Mouse (Mus musculus) CH12.LX (cell line): ENCODE data around the gene Crtc3. TPM values are rescaled to one million over a fixed set of nuclear protein-coding genes. Genes with fewer than 3 reads are reported as not detected.

Experiments used
- DNase-seq: peaks from one replicate; pipeline ENCODE4 v3.0.0-alpha.2; 2013; ENCODE audit errors: extremely low read depth
- H3K27ac ChIP-seq: 2 replicates; pipeline ENCODE4 v1.5.1; 2012; ENCODE audit warnings: low read depth, mild to moderate bottlenecking, control low read depth, moderate library complexity; ENCODE audit not compliant: insufficient read depth
- H3K27me3 ChIP-seq: replicated peaks from 2 replicates; pipeline ENCODE3; 2012; ENCODE audit warnings: inconsistent platforms
- H3K36me3 ChIP-seq, 2 experiments: replicated peaks in 1 of 2; 2 replicates each; pipeline versions ENCODE3 to v1.6.1; 2012; ENCODE audit warnings: inconsistent platforms in 1 of 2, low read length in 1 of 2, mild to moderate bottlenecking in 1 of 2, mixed read lengths in 1 of 2, moderate library complexity in 1 of 2; ENCODE audit not compliant: control insufficient read depth in 1 of 2, insufficient read depth in 1 of 2
- H3K4me1 ChIP-seq, 2 experiments: 2 replicates each; pipeline ENCODE4 v1.6.1; 2012; ENCODE audit warnings: inconsistent platforms in 1 of 2, moderate library complexity in 1 of 2; ENCODE audit not compliant: insufficient read depth in 2 of 2, control insufficient read depth in 1 of 2
- H3K4me2 ChIP-seq: 2 replicates; pipeline ENCODE4 v1.6.1; 2012; ENCODE audit warnings: low read depth, mild to moderate bottlenecking, control low read depth; ENCODE audit not compliant: poor library complexity, insufficient read depth, severe bottlenecking
- H3K4me3 ChIP-seq, 3 experiments: fragments of 150-350 bp in 1 of 3; sonication (generic) in 1 of 3; replicated peaks in 1 of 3; 2 replicates each; pipeline versions ENCODE3 to v1.5.1; 2011 to 2012; ENCODE audit warnings: low read depth in 2 of 3, low read length in 2 of 3, mild to moderate bottlenecking in 2 of 3, moderate library complexity in 2 of 3, control low read depth in 1 of 3, improper control_type of control experiment in 1 of 3, inconsistent platforms in 1 of 3, mixed read lengths in 1 of 3; ENCODE audit not compliant: poor library complexity in 1 of 3
- H3K79me2 ChIP-seq: replicated peaks from 2 replicates; pipeline ENCODE4 v1.6.1; 2012; ENCODE audit warnings: mild to moderate bottlenecking, moderate library complexity; ENCODE audit not compliant: control insufficient read depth, poor library complexity, insufficient read depth, severe bottlenecking; ENCODE audit errors: extremely low read depth
- H3K9ac ChIP-seq: 2 replicates; pipeline ENCODE4 v1.6.1; 2012; ENCODE audit warnings: low read depth, mild to moderate bottlenecking, control low read depth, moderate library complexity; ENCODE audit not compliant: insufficient read depth
- H3K9me3 ChIP-seq: replicated peaks from 2 replicates; pipeline ENCODE3; 2012; ENCODE audit warnings: low read length, inconsistent platforms, mixed read lengths
- CHD2 ChIP-seq: IDR thresholded peaks from 2 replicates; pipeline ENCODE4 v1.6.1; 2011; ENCODE audit warnings: low read length, improper control_type of control experiment
- CTCF ChIP-seq, 2 experiments: IDR thresholded peaks in 1 of 2; conservative IDR thresholded peaks in 1 of 2; 2 replicates each; pipeline ENCODE4 v1.5.1; 2011 to 2012; ENCODE audit warnings: low read depth in 2 of 2, low read length in 2 of 2, improper control_type of control experiment in 1 of 2, inconsistent platforms in 1 of 2, mild to moderate bottlenecking in 1 of 2, moderate library complexity in 1 of 2
- ELF1 ChIP-seq: IDR thresholded peaks from 2 replicates; pipeline ENCODE4 v1.6.1; 2014; ENCODE audit warnings: low read depth, mild to moderate bottlenecking, inconsistent platforms, low read length, improper control_type of control experiment
- EP300 ChIP-seq: IDR thresholded peaks from 2 replicates; pipeline ENCODE4 v1.6.1; 2011; ENCODE audit warnings: low read length, improper control_type of control experiment
- ETS1 ChIP-seq: conservative IDR thresholded peaks from 2 replicates; pipeline ENCODE4 v1.6.1; 2012; ENCODE audit warnings: low read depth, mild to moderate bottlenecking, inconsistent platforms, low read length, improper control_type of control experiment, moderate library complexity
- JUN ChIP-seq: IDR thresholded peaks from 2 replicates; pipeline ENCODE4 v1.6.1; 2011; ENCODE audit warnings: low read depth, mild to moderate bottlenecking, low read length, improper control_type of control experiment, moderate library complexity; ENCODE audit not compliant: insufficient read depth
- KAT2A ChIP-seq: IDR thresholded peaks from 2 replicates; pipeline ENCODE4 v1.6.1; 2012; ENCODE audit warnings: low read length, improper control_type of control experiment, inconsistent platforms; ENCODE audit not compliant: insufficient replicate concordance
- MAFK ChIP-seq: IDR thresholded peaks from 2 replicates; pipeline ENCODE4 v1.6.1; 2011; ENCODE audit warnings: low read length, improper control_type of control experiment; ENCODE audit not compliant: insufficient replicate concordance
- MAX ChIP-seq: IDR thresholded peaks from 2 replicates; pipeline ENCODE4 v1.6.1; 2011; ENCODE audit warnings: low read length, improper control_type of control experiment
- MEF2A ChIP-seq: IDR thresholded peaks from 2 replicates; pipeline ENCODE4 v1.6.1; 2014; ENCODE audit warnings: low read depth, mild to moderate bottlenecking, inconsistent platforms, low read length, improper control_type of control experiment, borderline replicate concordance
- MXI1 ChIP-seq: IDR thresholded peaks from 2 replicates; pipeline ENCODE4 v1.6.1; 2011; ENCODE audit warnings: mild to moderate bottlenecking, low read depth, low read length, improper control_type of control experiment
- MYC ChIP-seq: IDR thresholded peaks from 2 replicates; pipeline ENCODE4 v1.6.1; 2011; ENCODE audit warnings: low read depth, mild to moderate bottlenecking, improper control_type of control experiment, low read length
- NELFE ChIP-seq: IDR thresholded peaks from 2 replicates; pipeline ENCODE4 v1.6.1; 2011; ENCODE audit warnings: low read depth, low read length, improper control_type of control experiment
- NRF1 ChIP-seq: IDR thresholded peaks from 2 replicates; pipeline ENCODE4 v1.6.1; 2014; ENCODE audit warnings: low read depth, mild to moderate bottlenecking, inconsistent platforms, low read length, improper control_type of control experiment, moderate library complexity
- RAD21 ChIP-seq: IDR thresholded peaks from 2 replicates; pipeline ENCODE4 v1.6.1; 2011; ENCODE audit warnings: low read depth, mild to moderate bottlenecking, low read length, improper control_type of control experiment, moderate library complexity
- RCOR1 ChIP-seq: conservative IDR thresholded peaks from 2 replicates; pipeline ENCODE4 v1.6.1; 2012; ENCODE audit warnings: low read depth, mild to moderate bottlenecking, inconsistent platforms, low read length, improper control_type of control experiment
- SIN3A ChIP-seq: IDR thresholded peaks from 2 replicates; pipeline ENCODE4 v1.6.1; 2012; ENCODE audit warnings: low read length, improper control_type of control experiment, inconsistent platforms
- SMC3 ChIP-seq: IDR thresholded peaks from 2 replicates; pipeline ENCODE4 v1.6.1; 2011; ENCODE audit warnings: low read depth, low read length, improper control_type of control experiment
- TBP ChIP-seq: conservative IDR thresholded peaks from 2 replicates; pipeline ENCODE4 v1.6.1; 2011; ENCODE audit warnings: low read depth, low read length, improper control_type of control experiment
- UBTF ChIP-seq: IDR thresholded peaks from 2 replicates; pipeline ENCODE4 v1.6.1; 2012; ENCODE audit warnings: low read depth, mild to moderate bottlenecking, inconsistent platforms, low read length, improper control_type of control experiment, moderate library complexity
- USF1 ChIP-seq: IDR thresholded peaks from 2 replicates; pipeline ENCODE4 v1.6.1; 2014; ENCODE audit warnings: low read depth, mild to moderate bottlenecking, inconsistent platforms, low read length, improper control_type of control experiment
- ZKSCAN1 ChIP-seq: IDR thresholded peaks from 2 replicates; pipeline ENCODE4 v1.6.1; 2012; ENCODE audit warnings: low read depth, inconsistent platforms, low read length, improper control_type of control experiment, borderline replicate concordance
- ZMIZ1 ChIP-seq: IDR thresholded peaks from 2 replicates; pipeline ENCODE4 v1.6.1; 2012; ENCODE audit warnings: low read depth, mild to moderate bottlenecking, inconsistent platforms, low read length, improper control_type of control experiment
- dilution Hi-C: fragments of 300-500 bp; cut with MboI; formaldehyde crosslinking; loops from 2 replicates; pipeline ENCODE4 v1.14.3; 2020; ENCODE audit warnings: low sequenced_read_pairs; ENCODE audit not compliant: extremely low pct_unique_long_range_greater_than_20kb, extremely low pct_ligation_motif_present
- in situ Hi-C: fragments of 300-500 bp; cut with MboI; formaldehyde crosslinking; loops from 3 replicates; pipeline ENCODE4 v1.14.3; 2019; ENCODE audit warnings: low sequenced_read_pairs, low pct_ligation_motif_present, low pct_unique_long_range_greater_than_20kb, mixed read lengths
- polyA plus RNA-seq: library from polyadenylated mRNA; unstranded; fragments of >175 nt; gene quantifications from 2 replicates; pipeline ENCODE4 v1.2.1, GENCODE M21; 2012; ENCODE audit warnings: low read depth; ENCODE audit not compliant: insufficient read length
- total RNA-seq, 2 experiments: library from RNA; depleted of rRNA; stranded (reverse); fragments of 300-350 nt in 1 of 2; fragments of >200 nt in 1 of 2; gene quantifications; 2 replicates each; pipeline ENCODE4 v1.2.3; 2012 to 2014

The Crtc3 gene
- total and polyA plus RNA-seq, 3 experiments: 1.2 to 9.1 (median 4.4) TPM

- Histone ChIP-seq H3K4me3 (no peak overlapping the region), H3K27ac (no peak overlapping the region)
- no peak for TF ChIP-seq ZMIZ1
- TF ChIP-seq NELFE: no peak
- no peak for TF ChIP-seq MYC
- no peak for TF ChIP-seq MEF2A
- no peak for TF ChIP-seq JUN
- no peak for TF ChIP-seq NRF1
- no peak for TF ChIP-seq SMC3
- no peak for TF ChIP-seq EP300
- TF ChIP-seq ZKSCAN1: no peak
- TF ChIP-seq ETS1: no peak
- no peak for TF ChIP-seq MAFK
- no peak for TF ChIP-seq CHD2
- no peak for TF ChIP-seq USF1
- TF ChIP-seq MAX: no peak
- TF ChIP-seq, all 38 proteins: peak for 0
- no peak overlapping the region for H3K9ac ChIP-seq
- in situ Hi-C loops: no loop called here
- H3K79me2 ChIP-seq: peaks cover 2% of the 10 kb centered on the region; the same call in 1 of the 2 replicates
- DNase-seq: no peak
- no peaks in the 10 kb centered on the region for H3K9me3 ChIP-seq
- H3K36me3 ChIP-seq: peaks cover 0 to 5% of the 10 kb centered on the region in 2 experiments
- no peaks in the 10 kb centered on the region for H3K27me3 ChIP-seq
- no peak overlapping the region for H3K4me2 ChIP-seq
- dilution Hi-C loops: no loop called here
- H3K4me1 ChIP-seq: peaks cover 15 to 46% of the 10 kb centered on the region in 2 experiments
Measured at GRCm38 (mm10) chr7:80638460-80638859, 50.2 kb downstream of the Crtc3 start.

GRCm38 (mm10) chr7:80636953-80637800 lies 51.5 kb downstream of the Crtc3 start:
- no peaks in the 10 kb centered on the region for H3K9me3 ChIP-seq
- no peak for TF ChIP-seq ELF1
- TF ChIP-seq TBP: no peak
- no peak for TF ChIP-seq MXI1
- no peak for TF ChIP-seq USF1
- TF ChIP-seq CTCF (conservative IDR thresholded peaks at IDR 0.05 in 1 of 2, IDR thresholded peaks at IDR 0.05 in 1 of 2; ENCODE audit: low read depth in 2 of 2, low read length in 2 of 2): no peak
- TF ChIP-seq NELFE: no peak
- TF ChIP-seq RCOR1: no peak
- no peak for TF ChIP-seq RAD21
- no peak for TF ChIP-seq KAT2A
- TF ChIP-seq ZMIZ1: no peak
- TF ChIP-seq UBTF: no peak
- TF ChIP-seq SIN3A: no peak
- peaks cover 0 to 5% of the 10 kb centered on the region in 2 experiments for H3K36me3 ChIP-seq
- no peak overlapping the region for H3K4me3 ChIP-seq
- H3K9ac ChIP-seq: no peak overlapping the region
- no peak overlapping the region for H3K27ac ChIP-seq
- H3K4me1 ChIP-seq: peaks cover 12 to 33% of the 10 kb centered on the region in 2 experiments
- dilution Hi-C loops (no loop called here), in situ Hi-C loops (no loop called here)
- peaks cover under 1% of the 10 kb centered on the region; the same call in 1 of the 2 replicates for H3K79me2 ChIP-seq
- H3K4me2 ChIP-seq: no peak overlapping the region
- H3K27me3 ChIP-seq: no peaks in the 10 kb centered on the region
- DNase-seq: no peak
